Mouse (Mus musculus): ENCODE results near the gene Rps19.

Gene Rps19

DNA sequence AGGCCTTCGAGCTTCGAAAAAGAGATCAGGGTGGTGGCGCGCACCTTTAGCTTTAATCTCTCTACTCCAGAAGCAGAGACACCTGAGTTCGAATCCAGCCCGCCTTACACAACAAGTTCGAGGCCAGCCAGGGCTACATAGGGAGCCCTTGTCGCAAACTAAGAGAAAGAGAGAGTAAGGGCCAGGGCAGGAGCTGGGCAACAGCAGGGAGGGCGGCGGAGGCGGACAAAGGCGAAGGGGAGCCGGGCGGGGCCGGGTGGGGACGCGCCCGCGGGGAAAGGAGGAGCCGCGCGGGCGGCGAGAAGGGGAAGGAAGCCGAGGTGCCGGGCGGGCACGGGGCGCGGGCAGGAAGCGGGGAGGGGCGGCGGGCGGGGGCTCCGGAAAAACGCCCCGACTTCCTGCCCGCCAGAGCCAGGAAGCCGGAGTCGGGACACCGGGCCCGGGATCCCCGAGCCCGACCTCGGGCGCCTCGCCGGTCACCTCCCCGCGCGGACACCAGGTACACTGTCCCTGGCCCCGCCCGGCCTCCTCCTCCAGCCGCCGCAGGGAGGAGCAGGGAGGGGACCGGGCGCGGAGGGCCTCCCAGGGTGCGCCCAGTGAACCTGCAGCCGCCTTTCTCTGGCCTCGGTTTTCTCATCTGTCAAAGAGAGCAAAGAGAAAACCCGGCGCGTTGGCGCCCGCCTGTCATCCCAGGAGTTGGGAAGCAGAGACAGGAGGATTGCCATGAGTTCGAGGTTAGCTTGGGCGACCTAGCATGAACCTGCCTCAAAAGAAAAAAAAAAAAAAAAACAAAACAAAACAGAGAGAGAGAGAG lies 18.7 kb downstream of the Rps19 start, which contains the start of gene Arhgef1:
TSS of gene Arhgef1 (plus strand) at position 283 of the 814 bp plus-strand sequence.
- DNase-seq (ENCODE audit: low spot score in 2 of 2): peak in 1 of 2 experiments; percentile 50

GRCm38 (mm10) chr7:24903444-24903825 lies 19.3 kb downstream of the Rps19 start:
- DNase-seq (ENCODE audit: low spot score in 2 of 2): no peak

DNA sequence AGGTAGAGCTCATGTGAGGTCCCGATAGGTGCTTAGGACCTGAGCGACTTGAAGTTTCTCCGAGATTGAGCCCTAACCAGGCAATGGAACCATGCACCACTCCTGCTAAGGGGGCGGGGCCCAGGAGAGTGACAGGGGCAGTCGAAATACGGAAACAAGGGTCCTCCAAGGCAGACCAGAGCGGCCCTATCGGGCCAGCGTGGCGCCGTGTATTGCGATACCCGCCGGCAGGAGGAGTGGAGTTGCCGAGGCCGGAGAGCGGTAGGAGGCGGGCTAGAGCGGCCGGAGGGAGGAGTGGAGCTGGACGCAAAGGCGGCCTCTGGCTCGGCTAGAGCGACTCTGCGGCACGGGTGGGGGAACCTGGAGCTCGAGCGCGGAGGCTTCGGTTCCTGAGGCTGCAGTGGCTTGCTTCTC lies 19.9 kb downstream of the Rps19 start:
- peak; percentile 97 for DNase-seq (ENCODE audit: low spot score in 2 of 2)

DNA sequence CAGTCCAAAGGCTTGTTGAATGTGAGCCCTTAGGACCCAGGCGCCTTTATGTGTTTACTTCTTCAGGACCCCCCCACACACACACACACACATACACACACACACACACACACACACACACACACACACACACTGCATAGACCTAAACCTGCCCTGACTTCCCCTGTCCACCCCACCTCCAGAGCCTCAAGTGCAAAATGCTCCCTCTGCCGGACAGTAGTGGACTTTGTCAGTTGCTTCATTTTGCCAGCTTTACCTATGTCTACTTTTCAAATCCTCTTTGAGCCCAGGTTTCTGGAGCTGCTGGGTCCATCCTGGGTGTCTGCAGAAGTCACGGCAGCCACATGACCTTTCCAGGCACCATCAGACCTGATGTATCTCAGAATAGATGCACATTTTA lies 20.8 kb downstream of the Rps19 start:
- no peak for DNase-seq (ENCODE audit: low spot score in 2 of 2)

DNA sequence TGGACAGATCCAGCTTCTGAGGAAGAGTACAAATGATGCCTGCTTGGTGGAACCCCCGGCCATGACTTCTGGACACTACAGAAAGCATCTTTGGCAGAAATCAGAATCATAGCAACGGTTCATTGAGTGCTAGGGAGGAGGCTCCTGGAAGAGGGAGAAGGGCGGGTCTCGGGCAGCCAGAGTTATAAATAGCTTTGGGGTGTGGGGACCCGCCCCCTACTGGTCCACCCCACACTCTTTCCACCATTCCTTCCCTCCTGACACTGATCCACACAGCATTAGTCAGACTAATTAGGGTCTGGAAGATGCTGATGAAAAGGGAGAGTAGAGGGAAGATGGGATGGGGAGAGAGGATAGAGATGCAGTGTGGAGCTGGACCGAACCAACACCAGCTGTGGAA lies 22.4 kb downstream of the Rps19 start:
- no peak for DNase-seq (ENCODE audit: low spot score in 2 of 2)

GRCm38 (mm10) chr7:24907211-24907748 lies 23.1 kb downstream of the Rps19 start:
- DNase-seq (ENCODE audit: low spot score in 2 of 2): no peak

DNA sequence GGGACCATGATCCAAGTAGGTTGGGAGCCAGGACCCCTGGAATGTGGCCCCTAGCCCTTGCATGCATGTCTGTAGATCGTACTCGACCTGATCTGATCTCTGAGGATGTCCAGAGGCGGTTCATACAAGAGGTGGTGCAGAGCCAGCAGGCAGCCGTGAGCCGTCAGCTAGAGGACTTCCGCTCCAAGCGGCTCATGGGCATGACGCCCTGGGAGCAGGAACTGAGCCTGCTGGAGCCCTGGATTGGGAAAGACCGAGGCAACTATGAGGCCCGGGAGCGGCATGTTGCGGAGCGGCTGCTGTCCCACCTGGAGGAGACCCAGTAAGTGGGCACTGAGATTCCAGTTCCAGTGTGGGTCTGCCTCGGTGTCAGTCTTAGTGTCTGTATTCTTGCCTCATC lies 28.3 kb downstream of the Rps19 start:
- DNase-seq (ENCODE audit: low spot score in 2 of 2): no peak

GRCm38 (mm10) chr7:24918763-24919323 lies 34.7 kb downstream of the Rps19 start:
- no peak for DNase-seq (ENCODE audit: low spot score in 2 of 2)

GRCm38 (mm10) chr7:24919728-24920127 lies 35.6 kb downstream of the Rps19 start:
- DNase-seq (ENCODE audit: low spot score in 2 of 2): no peak

DNA sequence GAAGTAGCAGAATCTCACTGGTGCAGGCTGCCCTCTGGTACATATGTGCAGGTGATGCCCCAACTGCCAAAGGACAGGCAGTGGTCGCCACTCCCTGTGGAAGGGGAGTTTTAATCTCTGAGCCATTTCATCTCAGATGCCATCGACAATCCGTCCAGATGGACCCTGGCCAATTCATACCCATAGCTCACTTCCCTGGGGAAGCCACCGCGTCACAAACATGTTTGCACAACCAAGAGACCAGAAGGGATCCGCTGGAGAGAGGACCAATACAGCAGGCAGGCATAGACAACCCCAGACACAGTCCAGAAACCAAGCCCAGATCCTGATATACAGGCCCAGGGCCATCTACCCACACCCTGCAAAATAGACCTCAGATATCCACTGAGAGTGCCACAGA lies 46.3 kb downstream of the Rps19 start:
- no peak for DNase-seq (ENCODE audit: low spot score in 2 of 2)

GRCm38 (mm10) chr7:24931651-24932050 lies 47.5 kb downstream of the Rps19 start:
- DNase-seq (ENCODE audit: low spot score in 2 of 2): no peak
